In the genomic region with DNA sequence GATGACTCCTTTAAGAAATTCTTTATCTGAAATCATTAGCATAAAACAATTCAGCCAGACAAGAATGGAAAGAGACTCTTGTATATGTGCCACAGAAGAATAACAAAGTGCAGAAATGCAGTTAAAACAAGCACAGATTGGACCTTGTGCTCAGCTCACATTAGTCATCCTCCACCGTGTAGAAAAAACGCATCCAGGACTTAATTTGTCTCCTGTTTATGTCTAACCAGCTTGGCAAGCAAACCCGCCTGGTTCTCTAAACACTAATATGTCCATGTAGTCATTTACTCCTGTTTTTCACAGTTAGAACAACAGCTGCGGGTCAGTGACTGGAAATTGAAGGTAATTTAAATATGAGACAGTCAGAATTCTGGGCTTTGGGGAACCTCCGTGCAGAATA, we compare ENCODE assay signal across 18 mouse cellular contexts.
A peak's percentile ranks its signal among the peaks of the same experiment; 100 is the strongest.
DNase-seq lines count a peak whose midpoint lies in the region; ATAC-seq and TF ChIP-seq lines count a peak whose summit lies in the region.
"Had no signal": no experiment of that assay in that cellular context is flagged by ENCODE, and none has a peak within 500 bp of the region (broad histone marks: within the 10 kb centered on the region; RNA-seq: fewer than 3 reads in every experiment).

No protein-coding gene starts in this region.

- H3K36me3 ChIP-seq in forebrain, embryonic 15.5 days: no peaks in the 10 kb centered on the region
- no peaks in the 10 kb centered on the region for H3K36me3 ChIP-seq in forebrain, embryonic 12.5 days (replicated peaks)
- no peaks in the 10 kb centered on the region for H3K36me3 ChIP-seq in forebrain, postnatal 0 days (ENCODE audit: insufficient read depth)
- no peaks in the 10 kb centered on the region for H3K36me3 ChIP-seq in liver, embryonic 12.5 days
- H3K36me3 ChIP-seq: hindbrain, embryonic 12.5 days; limb, embryonic 13.5 days; neural tube, embryonic 13.5 days; stomach, embryonic 15.5 days had no signal

- WGBS in forebrain, embryonic 15.5 days: 36% methylated on average over 5 of the region's 5 CpGs
- 79% methylated on average over 5 of the region's 5 CpGs for whole genome bisulfite sequencing in forebrain, embryonic 12.5 days
- WGBS in forebrain, postnatal 0 days: 34% methylated on average over 5 of the region's 5 CpGs
- 27% methylated on average over 5 of the region's 5 CpGs for WGBS in olfactory bulb, adult 2 months
- WGBS in liver, embryonic 12.5 days (ENCODE audit: insufficient replicate concordance): 68% methylated on average over 5 of the region's 5 CpGs

- ATAC-seq in forebrain, embryonic 15.5 days (replicated peaks): peak; percentile 51
- no peak for ATAC-seq in forebrain, embryonic 12.5 days (ENCODE audit: low FRiP score)
- peak; percentile 16; the same call in 1 of the 2 replicates for ATAC-seq in forebrain, postnatal 0 days
- ATAC-seq in liver, embryonic 12.5 days: no peak
- ATAC-seq: intestine, postnatal 0 days had no signal

- H3K27ac ChIP-seq in forebrain, embryonic 15.5 days (replicated peaks): 0 out of 2 replicates have a peak overlapping the region, but pooled peaks have one; percentile 25
- H3K27ac ChIP-seq in forebrain, embryonic 12.5 days: no peak overlapping the region
- peak overlapping the region; percentile 5; the same call in 1 of the 2 replicates for H3K27ac ChIP-seq in forebrain, postnatal 0 days (ENCODE audit: low read depth, low read length)
- H3K27ac ChIP-seq in olfactory bulb, adult 2 months (ENCODE audit: insufficient read depth, low read depth, low read length): 0 out of 2 replicates have a peak overlapping the region, but pooled peaks have one; percentile 13
- H3K27ac ChIP-seq in liver, embryonic 12.5 days: no peak overlapping the region
- H3K27ac ChIP-seq: hindbrain, embryonic 12.5 days; limb, embryonic 13.5 days; neural tube, embryonic 13.5 days; stomach, embryonic 15.5 days had no signal

- H3K27me3 ChIP-seq in forebrain, embryonic 15.5 days: no peaks in the 10 kb centered on the region
- no peaks in the 10 kb centered on the region for H3K27me3 ChIP-seq in forebrain, embryonic 12.5 days
- H3K27me3 ChIP-seq in forebrain, postnatal 0 days (ENCODE audit: insufficient read depth, low read length): no peaks in the 10 kb centered on the region
- H3K27me3 ChIP-seq in liver, embryonic 12.5 days (replicated peaks): no peaks in the 10 kb centered on the region
- H3K27me3 ChIP-seq: hindbrain, embryonic 12.5 days; limb, embryonic 13.5 days; neural tube, embryonic 13.5 days; stomach, embryonic 15.5 days had no signal

- no peak for TF ChIP-seq CTCF in forebrain, postnatal 0 days (IDR thresholded peaks at IDR 0.05; ENCODE audit: low read depth)
- no peak for TF ChIP-seq CTCF in olfactory bulb, adult 2 months (IDR thresholded peaks at IDR 0.05; ENCODE audit: insufficient read depth, low read depth, low read length)

- no peak for TF ChIP-seq POLR2A in olfactory bulb, adult 2 months (IDR thresholded peaks at IDR 0.05; ENCODE audit: insufficient read depth, low read depth, low read length)

- no peak overlapping the region for H3K4me3 ChIP-seq in forebrain, embryonic 15.5 days
- H3K4me3 ChIP-seq in forebrain, embryonic 12.5 days (replicated peaks): no peak overlapping the region
- no peak overlapping the region for H3K4me3 ChIP-seq in forebrain, postnatal 0 days (ENCODE audit: low read depth, low read length)
- no peak overlapping the region for H3K4me3 ChIP-seq in olfactory bulb, adult 2 months (ENCODE audit: insufficient read depth, low read depth, low read length)
- H3K4me3 ChIP-seq in liver, embryonic 12.5 days: no peak overlapping the region
- H3K4me3 ChIP-seq: hindbrain, embryonic 12.5 days; limb, embryonic 13.5 days; neural tube, embryonic 13.5 days; stomach, embryonic 15.5 days had no signal

- no peak overlapping the region for H3K4me2 ChIP-seq in forebrain, embryonic 15.5 days (replicated peaks)
- H3K4me2 ChIP-seq in forebrain, embryonic 12.5 days: no peak overlapping the region
- no peak overlapping the region for H3K4me2 ChIP-seq in forebrain, postnatal 0 days (ENCODE audit: low read depth)
- H3K4me2 ChIP-seq in liver, embryonic 12.5 days: no peak overlapping the region
- H3K4me2 ChIP-seq: hindbrain, embryonic 12.5 days; limb, embryonic 13.5 days; neural tube, embryonic 13.5 days; stomach, embryonic 15.5 days had no signal

- peak; percentile 14 to 49 for DNase-seq in layer of hippocampus, adult 18-20 months (ENCODE audit: low spot score in 2 of 2)
- DNase-seq in layer of hippocampus, postnatal 25 days (ENCODE audit: extremely low spot score in 1 of 2, low spot score in 1 of 2): no peak
- peak; percentile 32 for DNase-seq in forebrain, postnatal 0 days
- DNase-seq in adrenal gland, postnatal 14 days: no peak
- DNase-seq: cerebellum, adult 9-10 months; heart, adult 18-20 months; lung, postnatal 14 days; spleen, adult 18-20 months; thymus, postnatal 4 days had no signal

- no peak overlapping the region for H3K9ac ChIP-seq in forebrain, embryonic 15.5 days (replicated peaks)
- H3K9ac ChIP-seq in forebrain, embryonic 12.5 days: no peak overlapping the region
- no peak overlapping the region for H3K9ac ChIP-seq in forebrain, postnatal 0 days
- H3K9ac ChIP-seq in liver, embryonic 12.5 days: no peak overlapping the region
- H3K9ac ChIP-seq: hindbrain, embryonic 12.5 days; limb, embryonic 13.5 days; neural tube, embryonic 13.5 days; stomach, embryonic 15.5 days had no signal

- H3K4me1 ChIP-seq in forebrain, embryonic 15.5 days: peaks cover 11% of the 10 kb centered on the region
- no peaks in the 10 kb centered on the region for H3K4me1 ChIP-seq in forebrain, embryonic 12.5 days
- no peaks in the 10 kb centered on the region for H3K4me1 ChIP-seq in forebrain, postnatal 0 days (ENCODE audit: insufficient read depth)
- H3K4me1 ChIP-seq in olfactory bulb, adult 2 months (ENCODE audit: control insufficient read depth, insufficient read depth, low read length): peaks cover 2% of the 10 kb centered on the region; the same call in 1 of the 2 replicates
- H3K4me1 ChIP-seq in liver, embryonic 12.5 days: no peaks in the 10 kb centered on the region
- H3K4me1 ChIP-seq: hindbrain, embryonic 12.5 days; limb, embryonic 13.5 days; neural tube, embryonic 13.5 days had no signal

- no peaks in the 10 kb centered on the region for H3K9me3 ChIP-seq in forebrain, embryonic 15.5 days
- H3K9me3 ChIP-seq in forebrain, embryonic 12.5 days: no peaks in the 10 kb centered on the region
- H3K9me3 ChIP-seq in forebrain, postnatal 0 days (ENCODE audit: low read length): no peaks in the 10 kb centered on the region
- no peaks in the 10 kb centered on the region for H3K9me3 ChIP-seq in liver, embryonic 12.5 days (replicated peaks)
- H3K9me3 ChIP-seq: hindbrain, embryonic 12.5 days; limb, embryonic 13.5 days; neural tube, embryonic 13.5 days; stomach, embryonic 15.5 days had no signal

Comparison
In these comparisons a context has a peak if more than half of its experiments do, and no peak if none do; other contexts are left out.
1. ATAC-seq: peak in forebrain, embryonic 15.5 days (single experiment) and forebrain, postnatal 0 days (single experiment); none in forebrain, embryonic 12.5 days (single experiment) and liver, embryonic 12.5 days (single experiment).
2. H3K27ac ChIP-seq: peak in forebrain, embryonic 15.5 days (single experiment), forebrain, postnatal 0 days (single experiment) and olfactory bulb, adult 2 months (single experiment); none in forebrain, embryonic 12.5 days (single experiment) and liver, embryonic 12.5 days (single experiment).
3. DNase-seq: peak in layer of hippocampus, adult 18-20 months (2 of 2) and forebrain, postnatal 0 days (single experiment); none in layer of hippocampus, postnatal 25 days (0 of 2) and adrenal gland, postnatal 14 days (single experiment).